8 mouse cellular contexts compared by ENCODE assay signal in the genomic region with DNA sequence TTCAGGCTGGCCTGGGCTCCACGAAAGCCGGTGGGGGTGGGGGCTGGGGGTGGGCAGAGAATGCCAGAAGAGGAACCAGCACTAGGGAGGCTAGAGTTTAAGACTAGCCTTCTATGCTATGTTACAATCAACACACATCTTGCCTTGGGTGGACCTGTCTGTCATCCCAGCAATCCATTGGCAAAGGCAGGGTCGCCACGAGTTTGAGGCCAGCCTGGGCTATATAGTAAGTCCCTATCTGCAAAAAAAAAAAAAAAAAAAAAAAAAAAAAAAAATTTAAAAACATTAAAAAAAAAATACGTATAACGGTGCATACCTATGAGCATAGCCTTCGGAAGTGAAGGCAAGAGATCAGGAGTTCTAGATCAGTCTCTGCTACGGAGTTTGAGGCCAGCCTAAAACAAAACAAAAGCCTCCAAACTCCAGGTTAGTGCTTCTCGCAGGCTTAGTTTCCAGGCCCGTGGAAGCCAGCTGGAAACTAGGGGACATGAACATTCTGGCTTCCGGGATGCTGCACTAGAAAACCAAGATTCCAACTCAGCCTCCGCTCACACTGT. TPM values are rescaled to one million over a fixed set of nuclear protein-coding genes. Genes with fewer than 3 reads are reported as not detected.
A peak's percentile ranks its signal among the peaks of the same experiment; 100 is the strongest.
DNase-seq lines count a peak whose midpoint lies in the region; ATAC-seq and TF ChIP-seq lines count a peak whose summit lies in the region.

No protein-coding gene starts in this region.

- intact Hi-C loops in heart, postnatal 14 days (cut with DNase I): no loop called here

- DNase-seq in heart, postnatal 14 days: no peak
- no peak for DNase-seq in forebrain, embryonic 14.5 days (ENCODE audit: low spot score)
- DNase-seq in gastrocnemius, adult 18-20 months (ENCODE audit: low spot score): no peak
- no peak for DNase-seq in retina, embryonic 14.5 days (ENCODE audit: low spot score)
- no peak for DNase-seq in urinary bladder, postnatal 14 days (ENCODE audit: low spot score)

- H3K36me3 ChIP-seq in heart, embryonic 12.5 days: peaks cover 29% of the 10 kb centered on the region
- peaks cover 40% of the 10 kb centered on the region for H3K36me3 ChIP-seq in E14TG2a.4 (ENCODE audit: insufficient read depth, low read length)
- H3K36me3 ChIP-seq in forebrain, embryonic 14.5 days (ENCODE audit: control insufficient read depth, insufficient read depth, low read length): peaks cover 12% of the 10 kb centered on the region
- no peaks in the 10 kb centered on the region; the same call in 1 of the 2 replicates for H3K36me3 ChIP-seq in liver, embryonic 16.5 days (ENCODE audit: control insufficient read depth, insufficient read depth)

- peak overlapping the region; percentile 90 for H3K4me2 ChIP-seq in heart, embryonic 12.5 days
- H3K4me2 ChIP-seq in forebrain, embryonic 14.5 days (ENCODE audit: low read length): peak overlapping the region; percentile 96
- H3K4me2 ChIP-seq in liver, embryonic 16.5 days (ENCODE audit: low read depth, low read length): peak overlapping the region; percentile 100

- no peak; the same call in 1 of the 2 replicates for ATAC-seq in heart, embryonic 12.5 days (ENCODE audit: insufficient number of reproducible peaks, low FRiP score)
- no peak for ATAC-seq in forebrain, embryonic 14.5 days
- ATAC-seq in liver, embryonic 16.5 days (ENCODE audit: low read depth): no peak

- WGBS in heart, embryonic 12.5 days: 14% methylated on average over 12 of the region's 12 CpGs
- 22% methylated on average over 12 of the region's 12 CpGs for WGBS in forebrain, embryonic 14.5 days
- 6% methylated on average over 12 of the region's 12 CpGs for WGBS in liver, embryonic 16.5 days (ENCODE audit: insufficient replicate concordance)

- no peaks in the 10 kb centered on the region for H3K27me3 ChIP-seq in heart, embryonic 12.5 days (replicated peaks)
- H3K27me3 ChIP-seq in E14TG2a.4 (ENCODE audit: insufficient read depth, low read length): no peaks in the 10 kb centered on the region
- no peaks in the 10 kb centered on the region for H3K27me3 ChIP-seq in forebrain, embryonic 14.5 days (replicated peaks; ENCODE audit: control insufficient read depth, insufficient read depth, low read length)
- no peaks in the 10 kb centered on the region for H3K27me3 ChIP-seq in liver, embryonic 16.5 days (ENCODE audit: control insufficient read depth, insufficient read depth, low read depth, low read length)

- H3K4me3 ChIP-seq in heart, embryonic 12.5 days: peak overlapping the region; percentile 84
- H3K4me3 ChIP-seq in E14TG2a.4 (replicated peaks; ENCODE audit: low read length): peak overlapping the region; percentile 93
- peak overlapping the region; percentile 62 for H3K4me3 ChIP-seq in forebrain, embryonic 14.5 days (ENCODE audit: low read depth, low read length)
- H3K4me3 ChIP-seq in liver, embryonic 16.5 days (ENCODE audit: low read depth, low read length): peak overlapping the region; percentile 87

- peak overlapping the region; percentile 93 for H3K27ac ChIP-seq in heart, embryonic 12.5 days (ENCODE audit: poor library complexity, severe bottlenecking)
- peak overlapping the region; percentile 61 for H3K27ac ChIP-seq in forebrain, embryonic 14.5 days (ENCODE audit: low read depth, low read length)
- peak overlapping the region; percentile 97 for H3K27ac ChIP-seq in liver, embryonic 16.5 days (ENCODE audit: low read length)

- H3K9ac ChIP-seq in heart, embryonic 12.5 days: peak overlapping the region; percentile 84
- H3K9ac ChIP-seq in forebrain, embryonic 14.5 days (ENCODE audit: low read length): peak overlapping the region; percentile 70
- H3K9ac ChIP-seq in liver, embryonic 16.5 days (ENCODE audit: low read depth, low read length): peak overlapping the region; percentile 90

- no peaks in the 10 kb centered on the region for H3K9me3 ChIP-seq in heart, embryonic 12.5 days (replicated peaks)
- no peaks in the 10 kb centered on the region for H3K9me3 ChIP-seq in E14TG2a.4 (ENCODE audit: low read length)
- H3K9me3 ChIP-seq in forebrain, embryonic 14.5 days (replicated peaks; ENCODE audit: control insufficient read depth, low read length): no peaks in the 10 kb centered on the region
- H3K9me3 ChIP-seq in liver, embryonic 16.5 days (replicated peaks; ENCODE audit: control insufficient read depth, low read length): no peaks in the 10 kb centered on the region

- peaks cover 51% of the 10 kb centered on the region for H3K4me1 ChIP-seq in heart, embryonic 12.5 days (replicated peaks)
- H3K4me1 ChIP-seq in E14TG2a.4 (replicated peaks; ENCODE audit: low read depth, low read length): peaks cover 75% of the 10 kb centered on the region
- peaks cover 16% of the 10 kb centered on the region for H3K4me1 ChIP-seq in forebrain, embryonic 14.5 days (ENCODE audit: control insufficient read depth, insufficient read depth, low read length)
- H3K4me1 ChIP-seq in liver, embryonic 16.5 days (ENCODE audit: control insufficient read depth, low read depth, low read length): peaks cover 54% of the 10 kb centered on the region

- no peak for TF ChIP-seq CTCF in E14TG2a.4 (conservative IDR thresholded peaks at IDR 0.05; ENCODE audit: low read length)

RNA-seq across cellular contexts. Expression of gene Tssk6, which starts 1.0 kb away (rescaled TPM):
- polyA plus RNA-seq in heart, embryonic 12.5 days (2016; fragmentation: Nextera tagmentation; extraction: Ambion mirVana): 1.9 and 3.1 TPM in 2 replicates
- total RNA-seq in heart, postnatal 14 days (2021): not detected
- 2.5 and 3.1 TPM in 2 replicates for polyA plus RNA-seq in forebrain, embryonic 14.5 days (2014; fragmentation: Nextera tagmentation; extraction: Ambion mirVana)
- 1.1 and 1.6 TPM in 2 replicates for polyA plus RNA-seq in liver, embryonic 16.5 days (2015; fragmentation: Nextera tagmentation; extraction: Ambion mirVana)
- not detected for total RNA-seq in gastrocnemius, adult 18-20 months (2021)

RNA-seq across cellular contexts. Expression of gene Ndufa13, which starts 1.4 kb away (rescaled TPM):
- 309 and 314 TPM in 2 replicates for polyA plus RNA-seq in heart, embryonic 12.5 days (2016; fragmentation: Nextera tagmentation; extraction: Ambion mirVana)
- 100 to 1,000 TPM; 404 to 405 TPM for total RNA-seq in heart, postnatal 14 days (2021)
- 180 and 216 TPM in 2 replicates for polyA plus RNA-seq in forebrain, embryonic 14.5 days (2014; fragmentation: Nextera tagmentation; extraction: Ambion mirVana)
- polyA plus RNA-seq in liver, embryonic 16.5 days (2015; fragmentation: Nextera tagmentation; extraction: Ambion mirVana): 103 and 104 TPM in 2 replicates
- total RNA-seq in gastrocnemius, adult 18-20 months (2021): 100 to 1,000 TPM; 347 to 364 TPM

RNA-seq across cellular contexts. Expression of gene Yjefn3, which starts 1.5 kb away (rescaled TPM):
- polyA plus RNA-seq in heart, embryonic 12.5 days (2016; fragmentation: Nextera tagmentation; extraction: Ambion mirVana): 7.4 and 8.9 TPM in 2 replicates
- 10 to 100 TPM; 10.4 to 10.7 TPM for total RNA-seq in heart, postnatal 14 days (2021)
- polyA plus RNA-seq in forebrain, embryonic 14.5 days (2014; fragmentation: Nextera tagmentation; extraction: Ambion mirVana): 9.9 and 10.0 TPM in 2 replicates
- polyA plus RNA-seq in liver, embryonic 16.5 days (2015; fragmentation: Nextera tagmentation; extraction: Ambion mirVana): 0.63 and 0.77 TPM in 2 replicates
- total RNA-seq in gastrocnemius, adult 18-20 months (2021): 1 to 10 TPM; 8.3 to 9.7 TPM

RNA-seq across cellular contexts. Expression of gene Cilp2, which starts 13.5 kb away (rescaled TPM):
- 0.78 and 0.82 TPM in 2 replicates for polyA plus RNA-seq in heart, embryonic 12.5 days (2016; fragmentation: Nextera tagmentation; extraction: Ambion mirVana)
- total RNA-seq in heart, postnatal 14 days (2021): 1 to 10 TPM; 1.7 TPM
- polyA plus RNA-seq in forebrain, embryonic 14.5 days (2014; fragmentation: Nextera tagmentation; extraction: Ambion mirVana): 2.0 and 2.6 TPM in 2 replicates
- polyA plus RNA-seq in liver, embryonic 16.5 days (2015; fragmentation: Nextera tagmentation; extraction: Ambion mirVana): not detected in 2 replicates
- total RNA-seq in gastrocnemius, adult 18-20 months (2021): 1 to 10 TPM; 2.5 to 2.7 TPM
